Mouse (Mus musculus) cerebellum, adult 2 months (tissue): ENCODE data around the gene Pax4.

Experiments used
- CTCF ChIP-seq: fragments of 200-500 bp; IDR thresholded peaks from 2 replicates; pipeline ENCODE4 v1.5.1; 2011; ENCODE audit warnings: low read depth, mild to moderate bottlenecking, control low read depth, low read length, moderate library complexity, borderline replicate concordance; ENCODE audit not compliant: insufficient read depth
- POLR2A ChIP-seq: fragments of 200-500 bp; IDR thresholded peaks from 2 replicates; pipeline ENCODE4 v1.6.1; 2011; ENCODE audit warnings: low read length, control low read depth, borderline replicate concordance; ENCODE audit not compliant: insufficient read depth

- TF ChIP-seq CTCF = no peak
- no peak for TF ChIP-seq POLR2A
Measured at GRCm38 (mm10) chr6:28474839-28475238, 25.7 kb upstream of the Pax4 start, which contains the start of gene Snd1.
